Mouse (Mus musculus) CD4-positive, CD25-positive, alpha-beta regulatory T cell, adult 9 weeks (primary cell): ENCODE results near the gene Gm7978. TPM values are rescaled to one million over a fixed set of nuclear protein-coding genes. Genes with fewer than 3 reads are reported as not detected.

ENCODE experiments used
- polyA plus RNA-seq: library from polyadenylated mRNA; unstranded; fragments of 100-300 nt; shearing (Covaris generic); gene quantifications from one replicate; pipeline ENCODE4 v1.2.1, GENCODE M21; 2017

The Gm7978 gene
- polyA plus RNA-seq = not detected

DNA sequence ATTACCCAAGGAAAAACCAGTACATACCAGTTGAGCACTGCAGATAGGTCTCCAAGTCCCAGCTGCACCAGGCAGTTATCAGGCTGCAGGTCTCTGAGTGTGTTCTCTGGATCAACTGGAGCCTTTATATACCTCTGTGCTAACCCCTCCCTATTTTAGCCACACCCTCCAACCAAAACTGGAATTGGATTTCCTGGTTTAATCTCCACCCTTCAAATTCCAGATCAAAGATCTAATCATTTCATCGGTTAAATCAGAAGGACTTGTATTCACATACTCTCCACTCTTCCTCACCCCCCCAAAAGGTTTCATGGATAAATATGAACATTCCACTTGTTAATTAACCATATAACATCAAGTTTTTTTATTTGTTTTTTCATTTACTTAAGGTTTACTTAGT lies at the start of gene Gm7978:
Gene Gm7978, minus strand, starts transcription at position 101 of the 400 bp plus-strand sequence.

DNA sequence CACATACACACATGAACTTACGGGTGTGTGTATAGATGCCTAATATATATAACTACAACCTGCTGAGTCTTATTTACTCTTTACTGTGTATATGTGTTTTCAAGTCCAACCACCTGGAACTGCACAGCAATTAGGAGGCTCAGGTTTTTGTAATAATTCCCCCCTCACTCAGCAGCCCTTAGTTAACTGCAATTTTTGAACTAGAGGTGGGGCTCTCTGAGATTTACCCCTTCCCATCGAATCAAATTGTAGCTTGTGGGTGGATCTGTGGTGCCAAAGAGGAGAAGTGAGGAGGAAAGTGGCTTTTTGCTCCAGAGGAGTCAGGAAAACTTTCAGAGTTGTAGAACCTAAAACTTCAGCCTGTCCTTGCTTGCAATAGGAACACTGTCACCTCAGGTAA lies 39.7 kb upstream of the Gm7978 start, which contains the start of gene E330014E10Rik:
Gene E330014E10Rik, plus strand, starts transcription at position 301 of the 400 bp plus-strand sequence.

DNA sequence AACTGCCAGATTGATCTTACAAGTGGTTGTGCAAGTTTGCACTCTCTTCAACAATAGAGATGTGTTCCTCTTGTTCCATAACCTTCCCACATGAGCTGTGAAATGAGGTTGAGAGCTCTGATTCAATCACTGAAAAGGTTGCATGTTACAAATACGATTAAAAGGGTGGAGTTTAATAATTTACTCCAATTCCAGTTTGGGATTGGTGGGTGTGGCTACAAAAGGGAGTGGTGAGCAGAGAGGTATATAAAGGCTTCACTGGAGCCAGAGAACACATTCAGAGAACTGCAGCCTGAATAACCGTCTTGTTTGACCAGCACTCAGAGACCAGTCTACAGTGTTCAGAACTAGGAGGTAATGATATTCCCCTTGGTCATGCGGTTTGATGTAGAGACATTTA lies 5.7 kb upstream of the Gm7978 start, which contains the start of gene Gm7982:
Gene Gm7982, plus strand, starts transcription at position 301 of the 400 bp plus-strand sequence.

Other genes with a start within 250 kb of the Gm7978 start
- gene Gm3286, start 225.4 kb downstream of the Gm7978 start, polyA plus RNA-seq = not detected
- not detected for gene Gm7971, start 141.3 kb downstream of the Gm7978 start, polyA plus RNA-seq
- gene Gm7982, start 5.8 kb upstream of the Gm7978 start, polyA plus RNA-seq = not detected
- not detected for gene E330014E10Rik, start 39.8 kb upstream of the Gm7978 start, polyA plus RNA-seq
- gene Cxcl13, start 220.8 kb upstream of the Gm7978 start, polyA plus RNA-seq = not detected